Mouse (Mus musculus) ES-E14 (cell line): ENCODE measurements around the gene Atpif1. TPM values are rescaled to one million over a fixed set of nuclear protein-coding genes. Genes with fewer than 3 reads are reported as not detected.
"Not testable (repeated sequence)": the region's sequence is repeated elsewhere in the genome, so short reads cannot be mapped to it uniquely, and the experiment has no call there.

Experiments
- DNase-seq: peaks from one replicate; pipeline ENCODE4 v3.0.0-alpha.2; 2013; ENCODE audit warnings: low read depth, low spot score
- H3K27ac ChIP-seq: 2 replicates; pipeline ENCODE4 v1.5.1; 2012; ENCODE audit warnings: low read depth, mild to moderate bottlenecking, low read length, moderate library complexity, mixed read lengths; ENCODE audit not compliant: poor library complexity, insufficient read depth, severe bottlenecking
- H3K36me3 ChIP-seq: 2 replicates; pipeline ENCODE4 v1.6.1; 2012; ENCODE audit warnings: mild to moderate bottlenecking, low read length, moderate library complexity, mixed read lengths; ENCODE audit not compliant: control insufficient read depth, poor library complexity, insufficient read depth, severe bottlenecking
- H3K4me1 ChIP-seq, 2 experiments: fragments of 150-350 bp in 1 of 2; sonication (generic) in 1 of 2; 2 replicates each; pipeline ENCODE4 v1.6.1; 2012; ENCODE audit warnings: low read length in 2 of 2, mild to moderate bottlenecking in 1 of 2, mixed read lengths in 1 of 2; ENCODE audit not compliant: control insufficient read depth in 2 of 2, insufficient read depth in 2 of 2, poor library complexity in 1 of 2
- H3K4me3 ChIP-seq, 2 experiments: fragments of 150-350 bp in 1 of 2; sonication (generic) in 1 of 2; 2 replicates each; pipeline ENCODE4 v1.5.1; 2012; ENCODE audit warnings: low read length in 2 of 2, low read depth in 1 of 2, mild to moderate bottlenecking in 1 of 2, mixed read lengths in 1 of 2; ENCODE audit not compliant: insufficient read depth in 1 of 2, poor library complexity in 1 of 2, severe bottlenecking in 1 of 2
- H3K9ac ChIP-seq: 2 replicates; pipeline ENCODE4 v1.6.1; 2012; ENCODE audit warnings: low read depth, mild to moderate bottlenecking, low read length, mixed read lengths; ENCODE audit not compliant: poor library complexity, insufficient read depth, severe bottlenecking
- H3K9me3 ChIP-seq: fragments of 150-350 bp; sonication (generic); 2 replicates; pipeline ENCODE4 v1.6.1; 2012; ENCODE audit warnings: low read depth, mild to moderate bottlenecking, low read length; ENCODE audit not compliant: control insufficient read depth, insufficient read depth
- CHD2 ChIP-seq: IDR thresholded peaks from 2 replicates; pipeline ENCODE4 v1.6.1; 2014; ENCODE audit warnings: mild to moderate bottlenecking, low read depth, low read length, inconsistent platforms
- HCFC1 ChIP-seq: IDR thresholded peaks from 2 replicates; pipeline ENCODE4 v1.6.1; 2012; ENCODE audit warnings: low read length, inconsistent platforms, borderline replicate concordance; ENCODE audit not compliant: insufficient read depth
- MAFK ChIP-seq: IDR thresholded peaks from 2 replicates; pipeline ENCODE4 v1.6.1; 2014; ENCODE audit warnings: mild to moderate bottlenecking, low read depth, low read length, inconsistent platforms; ENCODE audit not compliant: insufficient read depth
- ZC3H11A ChIP-seq: IDR thresholded peaks from 2 replicates; pipeline ENCODE4 v1.6.1; 2012; ENCODE audit warnings: low read depth, mild to moderate bottlenecking, inconsistent platforms, low read length, borderline replicate concordance
- ZNF384 ChIP-seq: IDR thresholded peaks from 2 replicates; pipeline ENCODE4 v1.6.1; 2012; ENCODE audit warnings: low read depth, low read length, inconsistent platforms
- in situ Hi-C, 2 experiments: fragments of 600-800 bp; cut with MboI; formaldehyde crosslinking; loops; one replicate each; pipeline ENCODE4 v1.15.1; 2025; ENCODE audit warnings: low sequenced_read_pairs in 2 of 2, inconsistent platforms in 1 of 2; ENCODE audit not compliant: unreplicated experiment in 2 of 2
- total RNA-seq: library from RNA; depleted of rRNA; stranded (reverse); fragments of 300-350 nt; gene quantifications from 2 replicates; pipeline ENCODE4 v1.2.3, GENCODE M21; 2012

Gene Atpif1
- total RNA-seq, 1 experiment: 485 TPM

GRCm38 (mm10) chr4:132569115-132569514 lies 35.7 kb upstream of the Atpif1 start:
- Histone ChIP-seq H3K9me3 (no peaks in the 10 kb centered on the region), H3K27ac (peak overlapping the region; percentile 18; the same call in 1 of the 2 replicates), H3K9ac (no peak overlapping the region), H3K4me1 (peaks cover 4 to 6% of the 10 kb centered on the region in 2 experiments; a peak in 2 of 4 replicates), H3K4me3 (no peak overlapping the region), H3K36me3 (no peaks in the 10 kb centered on the region)
- TF ChIP-seq MAFK (no peak), ZC3H11A (peak; percentile 53)
- DNase-seq: peak; percentile 53
- in situ Hi-C loops: no loop called here

GRCm38 (mm10) chr4:132567361-132567779 lies 33.9 kb upstream of the Atpif1 start:
- Histone ChIP-seq H3K4me3 (no peak overlapping the region; a peak in 1 of 4 replicates), H3K9me3 (no peaks in the 10 kb centered on the region), H3K9ac (0 out of 2 replicates have a peak overlapping the region, but pooled peaks have one; percentile 7), H3K27ac (no peak overlapping the region), H3K36me3 (no peaks in the 10 kb centered on the region), H3K4me1 (peaks cover 4 to 6% of the 10 kb centered on the region in 2 experiments; a peak in 2 of 4 replicates)
- TF ChIP-seq MAFK: no peak
- TF ChIP-seq HCFC1: no peak
- TF ChIP-seq ZNF384: no peak
- TF ChIP-seq CHD2: no peak
- no peak for TF ChIP-seq ZC3H11A
- in situ Hi-C loops: no loop called here
- DNase-seq: no peak

- DNase-seq: no peak
- Histone ChIP-seq H3K36me3 (no peaks in the 10 kb centered on the region), H3K9ac (no peak overlapping the region), H3K4me3 (no peak overlapping the region), H3K4me1 (peaks cover 4 to 6% of the 10 kb centered on the region in 2 experiments; a peak in 2 of 4 replicates), H3K27ac (no peak overlapping the region), H3K9me3 (no peaks in the 10 kb centered on the region)
- in situ Hi-C loops: no loop called here
- TF ChIP-seq ZNF384 (no peak), ZC3H11A (no peak), CHD2 (no peak), HCFC1 (no peak), MAFK (no peak)
These were observed 31.8 kb upstream of the Atpif1 start for GRCm38 (mm10) chr4:132565089-132565747.

GRCm38 (mm10) chr4:132563965-132564364 lies 30.5 kb upstream of the Atpif1 start, which contains the start of gene Ptafr:
Gene Ptafr (plus strand): TSS chr4:132564067.
- in situ Hi-C loops: no loop called here

GRCm38 (mm10) chr4:132563261-132563660 lies 29.8 kb upstream of the Atpif1 start:
- H3K9ac ChIP-seq: no peak overlapping the region
- H3K4me1 ChIP-seq: peaks cover 4% of the 10 kb centered on the region in 2 experiments; a peak in 2 of 4 replicates
- DNase-seq: no peak
- no peaks in the 10 kb centered on the region for H3K36me3 ChIP-seq
- no peaks in the 10 kb centered on the region for H3K9me3 ChIP-seq
- H3K27ac ChIP-seq: no peak overlapping the region
- H3K4me3 ChIP-seq: no peak overlapping the region
- TF ChIP-seq CHD2 (no peak), HCFC1 (no peak), ZNF384 (no peak), ZC3H11A (no peak), MAFK (no peak)
- in situ Hi-C loops: no loop called here

More at GRCm38 (mm10) chr4:132563965-132564364, 30.5 kb upstream of the Atpif1 start, which contains the start of gene Ptafr:
- Histone ChIP-seq H3K27ac (no peak within 1 kb of the TSS), H3K9ac (no peak within 1 kb of the TSS), H3K9me3 (no peaks in the 10 kb centered on the region), H3K4me1 (peaks cover 4% of the 10 kb centered on the region in 2 experiments; a peak in 2 of 4 replicates), H3K36me3 (no peaks in the 10 kb centered on the region), H3K4me3 (no peak within 1 kb of the TSS)
- TF ChIP-seq CHD2: no peak
- TF ChIP-seq ZC3H11A: no peak
- no peak for DNase-seq

- H3K4me3 ChIP-seq, DNase-seq, H3K9ac ChIP-seq, H3K9me3 ChIP-seq, in situ Hi-C loops, H3K27ac ChIP-seq: not testable (repeated sequence)
- peaks cover 5 to 20% of the 10 kb centered on the region in 2 experiments; a peak in 2 of 4 replicates for H3K4me1 ChIP-seq
- H3K36me3 ChIP-seq: peaks cover 34% of the 10 kb centered on the region
These were observed 22.1 kb upstream of the Atpif1 start for GRCm38 (mm10) chr4:132555550-132555949.
